Mouse (Mus musculus) heart, postnatal 10 days (tissue): Measurements from ENCODE around the gene Fbxw17. TPM values are rescaled to one million over a fixed set of nuclear protein-coding genes. Genes with fewer than 3 reads are reported as not detected.
"Not testable (repeated sequence)": the region's sequence is repeated elsewhere in the genome, so short reads cannot be mapped to it uniquely, and the experiment has no call there.

Experiments
- DNase-seq, 2 experiments: peaks; one replicate each; pipeline ENCODE4 v3.0.0; 2021
- intact Hi-C: fragments of 180-260 bp; cut with DNase I; formaldehyde crosslinking; loops from one replicate; pipeline ENCODE4 v1.15.1; 2025
- total RNA-seq, 2 experiments: library from RNA; stranded (reverse); gene quantifications; 2 replicates each; pipeline ENCODE4 v1.2.3; 2021

Gene Fbxw17
- total RNA-seq: 10 to 100 TPM; 12.2 to 12.8 TPM

GRCm38 (mm10) chr13:50417389-50418183 is at the start of gene Fbxw17:
TSS of gene Fbxw17 (plus strand) at chr13:50417864.
- intact Hi-C loops: no loop called here
- peak; percentile 81 to 86 for DNase-seq

- intact Hi-C loops, DNase-seq: not testable (repeated sequence)
Measured at GRCm38 (mm10) chr13:50372934-50373705, 44.5 kb upstream of the Fbxw17 start.

GRCm38 (mm10) chr13:50389146-50389545 is 28.5 kb upstream of the Fbxw17 start:
- intact Hi-C loops, DNase-seq: not testable (repeated sequence)

GRCm38 (mm10) chr13:50418421-50418820 is 757 bp downstream of the Fbxw17 start:
- intact Hi-C loops: no loop called here
- no peak for DNase-seq

- no peak for DNase-seq
- intact Hi-C loops: no loop called here
Measured at GRCm38 (mm10) chr13:50423625-50424209, 6.1 kb downstream of the Fbxw17 start.

- intact Hi-C loops: no loop called here
- no peak for DNase-seq
Measured at GRCm38 (mm10) chr13:50424517-50424916, 6.9 kb downstream of the Fbxw17 start.

GRCm38 (mm10) chr13:50426686-50427085 is 9.0 kb downstream of the Fbxw17 start:
- intact Hi-C loops: no loop called here
- no peak for DNase-seq

- DNase-seq: no peak
- intact Hi-C loops: no loop called here
Measured at GRCm38 (mm10) chr13:50443812-50444211, 26.1 kb downstream of the Fbxw17 start, which contains the start of gene Gm47429. TSS of gene Gm47429 (minus strand) at chr13:50443912.

- intact Hi-C loops: no loop called here
- no peak for DNase-seq
Measured at GRCm38 (mm10) chr13:50445261-50445660, 27.6 kb downstream of the Fbxw17 start.

- DNase-seq, intact Hi-C loops: not testable (repeated sequence)
Measured at GRCm38 (mm10) chr13:50452266-50452665, 34.6 kb downstream of the Fbxw17 start.

- intact Hi-C loops: no loop called here
Measured at GRCm38 (mm10) chr13:50453426-50453825, 35.8 kb downstream of the Fbxw17 start.

GRCm38 (mm10) chr13:50460433-50460832 is 42.8 kb downstream of the Fbxw17 start:
- intact Hi-C loops: not testable (repeated sequence)

More at GRCm38 (mm10) chr13:50453426-50453825, 35.8 kb downstream of the Fbxw17 start:
- no peak for DNase-seq

GRCm38 (mm10) chr13:50464621-50465562 is 47.2 kb downstream of the Fbxw17 start:
- intact Hi-C loops: no loop called here
- DNase-seq: no peak

More at GRCm38 (mm10) chr13:50460433-50460832, 42.8 kb downstream of the Fbxw17 start:
- DNase-seq: not testable (repeated sequence)

- intact Hi-C loops: no loop called here
- no peak for DNase-seq
Measured at GRCm38 (mm10) chr13:50467007-50467406, 49.3 kb downstream of the Fbxw17 start, which contains the start of gene Nutm2. TSS of gene Nutm2 (plus strand) at chr13:50467307.

Other genes with a start within 250 kb of the Fbxw17 start
- not detected for gene Gm906, start 167.6 kb upstream of the Fbxw17 start, total RNA-seq
- gene Gm47429, start 26.0 kb downstream of the Fbxw17 start, total RNA-seq: not detected
- gene Nutm2, start 49.4 kb downstream of the Fbxw17 start, total RNA-seq: not detected
- not detected for gene Gm904, start 225.4 kb downstream of the Fbxw17 start, total RNA-seq